Mouse (Mus musculus) lung, postnatal 25 days (tissue): ENCODE data around the gene Ppp1r3f.

Source experiments
- DNase-seq: peaks from one replicate; pipeline ENCODE4 v3.0.0; 2022; ENCODE audit warnings: low spot score

Ppp1r3f gene

DNA sequence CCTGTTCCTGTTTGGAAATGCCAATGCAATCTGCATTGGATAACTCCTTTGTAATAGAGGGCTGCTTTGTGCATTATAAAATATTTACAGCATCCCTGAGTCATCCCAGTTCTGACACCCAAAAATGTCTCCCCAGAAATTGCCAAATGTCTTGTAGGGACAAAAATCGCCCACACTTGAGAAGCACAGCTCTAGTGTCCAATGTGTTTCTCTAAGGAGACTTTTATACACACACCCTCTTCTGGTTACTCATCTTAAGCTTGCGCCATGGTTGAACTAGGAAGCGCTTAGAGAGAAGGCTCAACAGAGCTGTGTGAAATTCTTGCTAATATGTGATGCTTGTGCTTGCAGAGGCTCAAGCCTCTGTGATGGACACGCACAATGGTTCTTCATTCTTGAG is 20.6 kb downstream of the Ppp1r3f start:
- no peak for DNase-seq

- no peak for DNase-seq
These were observed 49.1 kb downstream of the Ppp1r3f start for GRCm38 (mm10) chrX:7524961-7525360.
